Mouse (Mus musculus): ENCODE data around the gene Camk1d.
A peak's percentile ranks its signal among the peaks of the same experiment; 100 is the strongest.
"Not testable (repeated sequence)": the region's sequence is repeated elsewhere in the genome, so short reads cannot be mapped to it uniquely, and the experiment has no call there.

The Camk1d gene

GRCm38 (mm10) chr2:5577399-5578129 is 136.8 kb downstream of the Camk1d start:
- peak; percentile 9 to 29 for DNase-seq (ENCODE audit: low spot score in 2 of 2)

- peak in 1 of 2 experiments; percentile 10 for DNase-seq (ENCODE audit: low spot score in 2 of 2)
These were observed 141.9 kb downstream of the Camk1d start for GRCm38 (mm10) chr2:5572314-5573006.

- no peak for DNase-seq (ENCODE audit: low spot score in 2 of 2)
These were observed 147.7 kb downstream of the Camk1d start for GRCm38 (mm10) chr2:5566611-5567010.

- DNase-seq (ENCODE audit: low spot score in 2 of 2), result no peak
These were observed 150.6 kb downstream of the Camk1d start for GRCm38 (mm10) chr2:5563685-5564084.

- no peak for DNase-seq (ENCODE audit: low spot score in 2 of 2)
These were observed 152.9 kb downstream of the Camk1d start for GRCm38 (mm10) chr2:5561446-5561845.

GRCm38 (mm10) chr2:5553264-5553663 is 161.1 kb downstream of the Camk1d start:
- no peak for DNase-seq (ENCODE audit: low spot score in 2 of 2)

- DNase-seq (ENCODE audit: low spot score in 2 of 2), result no peak
These were observed 162.5 kb downstream of the Camk1d start for GRCm38 (mm10) chr2:5551758-5552255.

GRCm38 (mm10) chr2:5549334-5549733 is 165.0 kb downstream of the Camk1d start:
- no peak for DNase-seq (ENCODE audit: low spot score in 2 of 2)

- DNase-seq (ENCODE audit: low spot score in 2 of 2), result no peak
These were observed 165.4 kb downstream of the Camk1d start for GRCm38 (mm10) chr2:5548872-5549271.

- DNase-seq (ENCODE audit: low spot score in 2 of 2), result no peak
These were observed 173.4 kb downstream of the Camk1d start for GRCm38 (mm10) chr2:5540870-5541269.

GRCm38 (mm10) chr2:5539894-5540293 is 174.4 kb downstream of the Camk1d start:
- DNase-seq (ENCODE audit: low spot score in 2 of 2), result not testable (repeated sequence)

GRCm38 (mm10) chr2:5533868-5534267 is 180.4 kb downstream of the Camk1d start:
- DNase-seq (ENCODE audit: low spot score in 2 of 2), result no peak

GRCm38 (mm10) chr2:5529992-5530391 is 184.3 kb downstream of the Camk1d start:
- no peak for DNase-seq (ENCODE audit: low spot score in 2 of 2)

- DNase-seq (ENCODE audit: low spot score in 2 of 2), result peak; percentile 4 to 24
These were observed 195.1 kb downstream of the Camk1d start for GRCm38 (mm10) chr2:5519221-5519669.

GRCm38 (mm10) chr2:5515106-5515505 is 199.2 kb downstream of the Camk1d start:
- no peak for DNase-seq (ENCODE audit: low spot score in 2 of 2)

- no peak for DNase-seq (ENCODE audit: low spot score in 2 of 2)
These were observed 200.2 kb downstream of the Camk1d start for GRCm38 (mm10) chr2:5514095-5514494.

GRCm38 (mm10) chr2:5513621-5514020 is 200.7 kb downstream of the Camk1d start:
- DNase-seq (ENCODE audit: low spot score in 2 of 2), result no peak

GRCm38 (mm10) chr2:5510042-5510441 is 204.3 kb downstream of the Camk1d start:
- no peak for DNase-seq (ENCODE audit: low spot score in 2 of 2)

- peak; percentile 18 to 39 for DNase-seq (ENCODE audit: low spot score in 2 of 2)
These were observed 214.7 kb downstream of the Camk1d start for GRCm38 (mm10) chr2:5499620-5500019.

- DNase-seq (ENCODE audit: low spot score in 2 of 2), result no peak
These were observed 224.4 kb downstream of the Camk1d start for GRCm38 (mm10) chr2:5489916-5490315.

GRCm38 (mm10) chr2:5487344-5487743 is 227.0 kb downstream of the Camk1d start:
- no peak for DNase-seq (ENCODE audit: low spot score in 2 of 2)

GRCm38 (mm10) chr2:5486663-5487062 is 227.7 kb downstream of the Camk1d start:
- DNase-seq (ENCODE audit: low spot score in 2 of 2), result no peak

- DNase-seq (ENCODE audit: low spot score in 2 of 2), result no peak
These were observed 228.5 kb downstream of the Camk1d start for GRCm38 (mm10) chr2:5485786-5486185.

Measured in heart, adult 9 months (tissue).